Mouse (Mus musculus) kidney, adult 8-10 months (tissue): ENCODE measurements at regions not wholly inside any gene's neighbourhood (a gene's known extent, or its start where the extent isn't known, plus 50 kb on each side); places are given as distances from the start of the nearest gene placed in this dataset.
A peak's percentile ranks its signal among the peaks of the same experiment; 100 is the strongest.
"Not testable (repeated sequence)": the region's sequence is repeated elsewhere in the genome, so short reads cannot be mapped to it uniquely, and the experiment has no call there.

Experiments used
- DNase-seq, 2 experiments: peaks; one replicate each; pipeline ENCODE4 v3.0.0; 2022

DNA sequence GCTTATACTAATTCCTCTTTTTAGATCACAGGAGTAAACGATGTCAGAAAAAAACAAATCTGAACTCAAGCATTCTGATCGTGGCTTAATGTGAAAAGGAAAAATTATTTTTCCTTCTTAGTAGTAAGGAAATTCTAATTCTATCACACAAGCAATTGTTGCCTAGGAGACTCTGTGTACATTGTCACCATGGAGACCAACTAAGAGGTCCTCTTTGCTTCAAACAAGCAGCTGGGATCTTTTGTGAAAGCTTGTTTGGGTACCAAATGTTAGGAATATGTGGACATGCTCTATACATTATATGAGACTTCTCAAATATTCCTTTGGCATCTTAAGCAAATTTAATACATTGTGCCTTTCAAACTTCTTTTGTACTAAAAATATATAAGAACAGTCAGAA lies 345.9 kb upstream of the Atp10a start:
- DNase-seq: no peak

DNA sequence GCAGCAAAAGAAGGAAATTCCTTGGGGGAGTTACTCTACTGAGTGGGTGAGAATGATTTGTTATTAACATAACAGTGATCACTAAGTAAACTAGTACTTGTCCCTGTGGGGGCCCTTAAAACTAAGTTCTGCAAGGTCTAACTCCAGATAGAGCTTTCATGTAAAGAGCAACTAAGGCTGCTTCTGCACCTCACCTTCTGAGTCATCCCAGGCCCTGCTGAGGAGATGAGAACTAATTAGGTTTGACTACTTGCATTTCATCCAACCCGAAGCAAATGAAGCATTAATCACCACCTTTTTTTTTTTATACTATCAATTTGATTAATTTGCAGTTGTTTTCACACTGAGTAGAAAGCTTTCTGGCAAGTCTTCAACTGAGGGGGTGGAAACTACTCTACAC lies 333.6 kb upstream of the Atp10a start:
- DNase-seq: no peak

DNA sequence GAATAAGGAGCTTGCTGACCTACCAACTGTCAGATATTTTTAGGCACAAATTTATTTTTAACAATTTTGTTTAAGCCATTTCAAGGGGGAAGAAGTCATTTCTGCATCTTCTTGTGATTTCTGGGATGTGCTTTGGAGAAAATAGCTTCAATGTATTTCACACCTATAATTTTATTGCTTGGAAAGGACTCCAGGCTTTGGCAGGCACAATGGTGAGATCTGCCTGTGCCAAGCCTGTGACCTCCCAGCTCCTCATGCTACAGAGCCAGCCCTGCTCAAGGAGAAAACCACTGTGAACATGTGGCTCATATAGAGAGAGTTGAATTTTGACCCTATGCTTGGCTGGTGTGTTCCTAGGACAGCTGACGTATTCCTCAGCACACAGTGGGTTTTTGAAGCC lies 288.6 kb upstream of the Atp10a start:
- no peak for DNase-seq

DNA sequence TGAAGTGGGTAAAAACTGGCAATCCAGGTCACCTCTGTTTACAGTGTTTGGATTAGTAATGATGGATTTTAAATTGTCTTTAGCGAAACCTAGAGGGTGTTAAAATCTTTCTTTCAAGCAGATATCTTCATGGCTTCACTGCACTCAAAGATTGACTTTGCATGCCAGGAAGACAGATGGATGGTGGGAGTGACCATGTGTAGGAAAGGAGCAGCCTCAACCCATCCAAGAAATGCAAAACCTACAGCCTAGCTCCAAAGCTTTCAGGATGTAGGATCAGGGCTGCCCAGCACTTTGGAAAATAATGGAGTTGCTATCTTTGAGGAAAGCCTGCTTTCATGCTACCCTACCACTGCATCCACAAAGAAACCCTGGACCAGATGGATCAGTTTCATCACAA lies 272.6 kb upstream of the Atp10a start:
- no peak for DNase-seq

DNA sequence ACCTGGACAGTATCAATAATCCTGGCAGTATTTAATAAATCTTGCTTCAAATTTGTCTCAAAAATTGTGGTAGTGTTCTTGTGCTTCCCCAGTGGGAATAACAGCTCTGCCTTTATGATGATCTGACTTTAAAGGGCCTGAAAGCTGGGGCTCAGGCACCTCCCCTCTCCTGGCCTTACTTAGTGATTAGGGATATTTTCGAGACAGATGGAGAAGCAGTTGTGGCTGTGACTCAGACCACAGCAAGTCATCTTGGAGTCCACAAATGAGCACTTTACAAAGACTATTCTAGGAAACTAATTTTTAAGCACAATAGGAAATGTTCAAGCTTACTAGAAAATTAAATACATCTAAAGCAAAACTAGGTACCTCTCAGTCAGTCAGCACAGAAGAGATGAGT lies 267.6 kb upstream of the Atp10a start:
- no peak for DNase-seq

DNA sequence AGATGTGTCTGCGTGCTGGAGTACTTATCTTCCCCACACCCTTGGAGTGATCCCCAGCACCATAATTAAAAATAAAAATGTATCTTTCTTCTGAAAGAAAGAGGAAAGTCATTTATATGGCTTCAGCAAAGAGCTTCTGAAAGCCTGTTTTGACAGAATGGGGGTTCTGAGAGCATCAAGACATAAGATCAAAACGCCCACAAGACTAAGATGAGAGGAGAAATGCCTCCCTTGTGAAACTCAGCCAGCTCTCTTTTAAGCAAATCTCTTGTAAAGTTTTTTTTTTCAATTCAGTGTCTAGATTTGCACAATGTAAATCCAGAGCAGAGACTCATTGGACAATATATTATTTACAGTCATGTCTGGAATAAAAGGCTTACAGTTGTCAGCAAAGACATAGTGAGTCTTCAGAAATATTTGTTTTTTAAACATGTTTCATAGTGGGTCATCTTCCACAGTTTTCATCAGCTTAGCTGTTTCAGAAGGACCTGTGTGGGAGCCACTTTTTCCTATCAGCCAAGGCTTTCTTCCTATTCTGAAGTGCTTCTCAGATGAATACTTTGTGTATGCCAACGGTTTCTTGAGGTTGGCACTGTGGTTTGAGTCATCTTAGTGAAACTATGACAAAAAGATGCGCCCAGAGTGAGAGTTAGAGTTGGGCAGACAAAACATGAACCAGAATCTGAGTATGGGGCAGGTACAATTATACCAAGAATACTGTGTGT lies 263.4 kb upstream of the Atp10a start:
- DNase-seq: no peak

DNA sequence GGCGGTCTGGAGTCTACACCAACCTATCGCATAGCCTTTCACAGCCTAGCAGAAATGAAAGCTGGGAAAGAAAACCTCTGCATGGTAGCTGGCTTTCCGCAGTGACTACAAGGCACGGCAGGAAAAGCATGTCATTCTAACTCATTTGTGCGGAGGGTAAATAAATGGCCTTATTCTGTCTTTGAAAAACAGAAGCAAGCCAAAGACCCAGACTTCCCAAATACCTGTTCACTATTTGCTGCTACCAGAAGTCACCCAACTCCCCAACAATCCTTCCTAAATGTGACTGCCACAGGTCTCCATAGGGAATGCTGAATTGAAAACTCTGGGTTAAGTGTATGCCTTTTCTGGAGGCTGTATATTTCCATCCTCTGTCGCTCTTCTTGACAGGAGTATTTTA lies 258.0 kb upstream of the Atp10a start:
- DNase-seq: no peak

DNA sequence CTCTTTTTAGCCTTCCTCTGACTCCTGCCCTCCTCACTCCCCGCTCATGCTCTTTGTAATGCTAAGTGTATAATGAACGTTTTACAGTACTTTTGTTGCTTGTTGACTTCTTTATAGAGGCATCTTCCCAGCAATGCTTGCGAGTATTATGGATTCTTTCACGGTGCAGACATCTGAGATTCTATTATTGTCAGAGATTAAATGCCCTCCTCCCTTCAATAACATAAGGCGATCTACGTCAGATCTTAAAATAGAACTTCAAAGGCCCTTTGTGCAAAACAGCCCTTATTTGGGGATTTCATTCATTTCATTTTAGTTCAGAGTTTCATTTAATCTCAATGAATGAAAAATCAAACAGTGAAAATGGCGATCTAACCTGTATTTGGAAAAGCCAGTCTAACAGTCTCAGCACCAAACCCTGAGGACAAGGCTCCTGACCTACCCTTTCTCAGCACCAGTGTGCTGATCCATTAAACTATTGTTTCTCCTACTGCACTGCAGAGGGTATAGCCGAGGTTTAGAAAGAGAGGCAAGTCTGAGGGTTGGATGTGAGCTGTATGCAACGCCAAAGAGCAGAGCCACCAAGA lies 257.3 kb upstream of the Atp10a start:
- no peak for DNase-seq

DNA sequence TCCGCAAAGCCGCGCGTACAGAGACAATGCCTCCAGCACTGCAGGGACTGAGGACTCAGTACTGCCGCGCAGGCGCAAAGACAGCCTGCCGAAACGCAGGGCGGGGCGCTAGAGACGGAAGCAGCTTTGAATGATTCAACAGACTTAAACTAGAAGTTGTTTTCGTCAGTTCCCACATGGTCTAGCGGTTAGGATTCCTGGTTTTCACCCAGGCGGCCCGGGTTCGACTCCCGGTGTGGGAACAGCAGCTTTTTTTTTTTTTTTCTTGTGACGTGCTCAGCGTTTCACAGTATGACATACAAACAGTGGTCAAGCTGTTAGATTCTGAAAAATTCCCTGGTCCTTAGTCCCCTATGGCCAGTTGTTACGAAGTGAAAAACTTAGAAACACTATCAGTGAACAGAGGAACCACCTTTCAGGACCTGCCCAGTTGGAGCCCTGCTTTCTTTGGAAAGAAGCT lies 256.8 kb upstream of the Atp10a start:
- DNase-seq: peak; percentile 93 to 95

DNA sequence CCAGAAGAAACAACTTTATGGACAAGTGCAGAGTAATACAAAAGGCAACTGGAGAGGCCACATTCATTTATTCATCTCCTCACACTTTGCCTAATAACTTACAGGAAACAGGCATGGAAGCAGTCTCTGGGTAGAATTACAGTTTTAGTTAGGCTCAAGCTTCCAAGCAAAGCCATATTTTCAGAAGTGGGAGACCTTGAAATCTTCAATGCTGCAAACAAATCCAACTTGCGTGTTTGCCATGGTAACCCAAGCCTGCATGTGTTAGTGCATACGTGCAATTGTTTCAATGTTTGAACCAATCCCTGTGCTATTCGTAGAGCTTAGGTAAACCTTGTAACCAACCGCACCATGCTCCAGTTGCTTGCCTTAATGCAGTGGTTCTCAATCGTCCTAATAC lies 256.3 kb upstream of the Atp10a start:
- peak in 1 of 2 experiments; percentile 1 for DNase-seq

DNA sequence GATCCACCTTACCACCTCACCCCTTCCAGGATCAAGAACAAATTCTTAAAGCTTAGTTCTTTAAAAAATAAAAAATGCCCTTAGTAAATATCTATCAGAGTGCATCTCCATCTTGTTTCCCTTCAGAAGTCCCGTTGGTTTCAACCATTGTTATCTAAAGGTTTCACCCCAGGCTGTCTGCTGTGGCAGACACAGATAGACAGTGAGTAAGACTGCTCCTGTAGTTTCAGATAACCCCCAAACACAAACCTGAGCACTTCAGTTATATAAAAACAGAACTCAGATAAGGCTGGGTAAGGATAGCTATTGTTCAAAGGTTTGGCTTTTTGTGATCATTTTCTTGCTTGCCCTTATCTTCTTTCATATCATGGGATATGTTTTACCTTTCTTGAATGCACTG lies 255.4 kb upstream of the Atp10a start:
- DNase-seq: no peak

DNA sequence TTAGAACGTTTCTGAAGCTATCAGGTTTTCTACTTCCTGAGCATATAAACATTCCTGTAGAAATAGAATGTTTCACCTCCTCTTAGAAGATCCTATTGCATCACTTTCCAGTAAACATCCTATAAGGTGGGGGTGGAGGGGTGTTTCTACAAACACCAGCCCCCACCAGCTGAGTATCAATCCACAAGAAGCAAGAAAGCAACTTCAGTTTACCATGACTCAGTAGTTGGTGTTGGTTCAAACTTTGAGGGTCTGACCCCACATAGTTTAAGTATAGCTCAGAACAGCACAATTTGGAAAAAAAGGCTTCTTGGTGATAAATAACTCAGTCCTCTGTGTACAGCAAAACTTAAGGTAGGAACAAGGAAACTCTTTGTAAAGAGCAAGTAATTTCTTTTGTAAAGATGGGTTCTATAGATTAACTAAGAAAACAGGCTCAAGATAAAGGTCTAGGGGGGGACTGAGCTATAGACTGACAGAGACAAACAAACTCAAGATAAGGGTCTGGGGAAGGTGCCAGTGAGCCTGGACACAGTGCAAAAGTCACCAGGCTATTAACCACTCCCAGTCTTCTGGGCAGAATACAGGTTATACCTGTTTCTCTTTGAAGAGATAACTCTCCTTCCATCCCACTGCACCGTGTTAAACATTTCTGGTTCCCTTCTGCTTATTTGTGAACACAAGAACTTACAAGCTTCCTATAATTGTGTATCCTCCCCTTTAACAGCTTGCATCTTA lies 218.9 kb upstream of the Atp10a start:
- DNase-seq: no peak

DNA sequence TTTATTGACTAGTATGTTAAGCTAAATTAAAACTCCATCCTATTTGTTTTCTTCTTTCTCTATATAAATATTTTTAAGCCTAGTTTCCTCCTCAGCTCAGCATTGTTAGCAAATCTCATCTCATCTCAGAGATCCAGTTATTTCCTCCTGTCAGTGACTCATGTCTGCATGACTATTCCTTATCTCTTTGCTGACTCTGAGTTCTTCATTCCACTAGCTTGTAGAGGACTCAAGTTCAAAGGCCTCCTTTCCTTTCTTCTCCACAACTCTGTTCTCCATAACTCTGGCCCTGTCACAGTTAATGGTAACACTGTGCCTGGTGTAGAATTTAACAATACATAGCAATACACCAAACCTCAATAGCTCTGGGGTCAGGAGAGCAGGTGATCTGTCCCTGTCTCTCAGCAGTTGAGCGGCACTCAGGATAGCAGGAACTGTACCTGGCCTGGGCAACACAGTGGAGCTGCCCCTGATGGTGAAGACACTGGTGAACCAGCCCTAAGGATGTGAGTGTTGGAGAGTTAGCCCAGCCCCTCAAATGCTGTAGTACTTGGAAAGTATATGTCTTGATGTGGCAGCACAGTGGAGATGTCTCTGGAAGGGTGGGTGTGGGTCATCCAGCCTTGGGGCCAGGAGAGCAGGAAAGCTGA lies 213.3 kb upstream of the Atp10a start:
- no peak for DNase-seq

DNA sequence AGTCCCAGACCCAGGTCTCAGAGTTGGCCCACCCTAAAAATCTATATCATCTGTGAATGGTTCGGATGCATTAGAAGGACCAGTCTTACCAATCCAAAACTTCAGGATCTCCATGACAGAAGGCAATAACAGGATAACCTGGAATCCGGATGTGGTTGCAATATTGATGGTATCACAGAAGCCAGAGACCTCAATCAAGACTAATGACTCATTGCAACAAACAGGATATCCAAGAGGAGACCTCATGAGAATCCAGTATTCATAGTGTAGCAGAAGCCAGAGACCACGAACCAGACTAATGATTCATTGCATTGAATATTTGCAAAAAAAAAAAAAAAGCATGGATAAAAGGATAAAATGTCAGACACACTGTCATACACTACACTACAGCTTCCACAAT lies 212.7 kb upstream of the Atp10a start:
- no peak for DNase-seq

DNA sequence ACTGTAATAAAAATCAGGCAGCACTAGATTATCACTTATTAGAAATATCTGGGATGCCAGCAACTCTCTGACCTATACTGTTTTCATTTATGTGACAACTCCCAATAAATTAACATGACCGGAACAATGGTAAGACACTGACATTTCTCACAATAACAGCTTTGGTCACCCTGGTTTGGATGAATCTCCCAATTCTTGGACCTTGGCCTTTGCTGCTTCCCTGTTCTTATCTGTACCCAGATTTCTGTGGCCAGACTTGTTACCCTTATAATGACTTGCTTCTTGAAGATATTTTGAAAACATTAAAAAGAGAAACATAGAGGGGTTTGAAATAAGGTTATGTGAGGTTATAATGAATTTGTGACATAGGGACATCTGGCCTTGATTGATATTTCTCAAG lies 210.2 kb upstream of the Atp10a start:
- no peak for DNase-seq

DNA sequence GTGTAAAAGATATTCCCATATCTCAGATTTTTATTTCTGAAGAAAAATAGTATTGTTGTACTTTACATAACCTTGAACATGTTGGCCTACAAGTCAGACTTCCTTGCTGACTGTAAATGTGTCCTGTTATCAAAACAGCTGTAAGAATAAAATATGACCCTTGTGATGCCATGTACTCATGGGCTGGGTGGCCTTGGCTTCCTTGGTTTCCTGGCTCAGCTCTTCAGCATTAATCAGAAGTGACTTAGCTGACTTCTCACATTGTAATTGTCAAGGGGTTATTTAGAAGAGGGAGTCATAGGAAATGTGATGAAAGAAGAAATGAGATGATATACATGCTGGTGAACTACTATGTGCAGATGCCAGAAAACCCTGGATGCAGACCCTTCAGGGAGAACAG lies 209.7 kb upstream of the Atp10a start:
- DNase-seq: no peak

DNA sequence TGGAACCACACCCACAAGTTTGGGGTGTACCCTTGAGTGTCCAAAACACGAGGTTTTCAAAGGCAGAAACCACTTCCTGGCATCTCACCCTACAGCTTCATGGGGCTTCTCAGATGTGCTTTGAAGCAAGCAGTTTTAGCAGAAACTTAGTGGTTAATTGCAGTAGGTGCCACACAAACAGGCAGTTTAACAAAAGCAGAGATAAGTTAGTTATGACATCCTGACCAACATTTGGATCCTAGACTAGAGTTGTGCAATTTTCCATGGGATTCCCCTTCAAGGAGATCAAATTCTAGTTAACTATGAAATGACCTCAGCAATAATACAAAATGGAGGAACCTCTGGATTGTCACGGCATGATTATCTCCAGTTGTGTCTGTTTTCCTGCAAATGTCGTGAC lies 207.2 kb upstream of the Atp10a start:
- no peak for DNase-seq

DNA sequence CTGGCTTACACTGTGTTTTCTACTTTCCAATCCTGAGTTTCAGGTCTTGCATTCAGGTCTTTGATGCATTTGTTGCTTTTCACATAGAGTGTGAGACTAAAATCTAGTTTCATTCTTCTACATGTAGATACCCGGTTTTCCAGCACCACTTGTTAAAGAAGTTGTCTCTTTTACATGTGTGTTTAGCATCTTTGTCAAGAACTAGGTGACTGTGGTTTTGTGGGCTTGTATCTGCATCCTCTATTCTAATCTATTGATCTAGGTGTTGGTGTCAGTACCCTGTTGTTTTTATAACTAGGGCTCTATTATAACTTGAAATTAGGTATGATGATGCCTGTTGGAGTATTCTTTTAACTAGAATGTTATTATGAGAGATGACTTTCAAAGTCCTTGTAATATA lies 204.0 kb upstream of the Atp10a start:
- DNase-seq: no peak

DNA sequence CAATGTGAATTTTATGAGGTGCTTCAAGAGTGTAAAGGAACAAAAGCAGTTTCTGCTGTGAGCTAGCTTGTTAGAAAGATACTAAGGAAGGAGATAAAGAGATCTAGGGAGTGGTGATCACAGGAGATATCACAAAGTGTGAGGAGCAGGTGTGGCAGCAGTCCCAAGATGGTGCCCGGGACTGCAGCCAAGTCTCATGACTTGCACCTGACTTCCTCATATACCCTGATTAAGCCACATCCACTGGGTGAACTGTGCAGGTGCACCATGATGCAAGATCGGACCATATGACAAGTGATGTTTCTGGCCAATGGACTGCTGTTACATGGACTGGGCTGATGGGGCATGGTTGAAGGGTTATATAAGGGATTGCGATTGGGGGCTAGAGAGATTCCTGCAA lies 197.8 kb upstream of the Atp10a start:
- DNase-seq: not testable (repeated sequence)

DNA sequence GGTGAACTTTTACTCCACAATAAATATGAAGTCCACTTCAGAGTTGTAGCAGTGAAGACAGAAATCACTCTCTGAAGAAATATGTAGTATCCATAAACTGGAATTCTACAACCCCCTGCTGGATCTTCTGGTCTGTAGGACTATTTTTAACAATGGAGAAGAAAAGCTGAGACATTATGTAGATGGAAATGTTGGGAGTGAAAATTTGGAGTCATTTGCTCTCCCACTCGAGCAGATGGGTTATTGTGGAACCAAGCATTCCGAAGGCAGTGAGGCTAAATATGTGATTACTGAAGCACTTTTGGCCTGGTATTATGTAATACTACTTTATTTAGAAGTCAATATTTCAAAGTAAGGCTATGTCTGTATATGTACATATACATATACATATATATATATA lies 195.0 kb upstream of the Atp10a start:
- DNase-seq: no peak

DNA sequence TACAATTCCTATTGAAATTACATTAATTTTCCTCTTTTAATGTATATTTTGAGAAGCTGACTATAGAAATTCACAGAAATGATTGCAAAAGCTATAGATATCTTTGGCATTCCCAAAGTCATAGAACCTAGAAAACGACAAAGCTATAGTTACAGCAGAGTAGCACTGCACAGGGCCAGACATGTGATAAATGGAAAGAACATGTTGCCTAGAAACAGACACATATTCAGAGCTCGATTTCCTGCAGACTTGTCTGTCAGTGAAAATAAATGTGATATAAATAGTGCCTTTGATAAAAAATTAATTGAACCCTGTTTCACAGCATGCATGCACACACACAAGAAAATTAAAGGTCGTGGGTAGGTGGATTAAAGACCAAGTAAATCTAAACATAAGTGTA lies 182.8 kb upstream of the Atp10a start:
- DNase-seq: no peak

DNA sequence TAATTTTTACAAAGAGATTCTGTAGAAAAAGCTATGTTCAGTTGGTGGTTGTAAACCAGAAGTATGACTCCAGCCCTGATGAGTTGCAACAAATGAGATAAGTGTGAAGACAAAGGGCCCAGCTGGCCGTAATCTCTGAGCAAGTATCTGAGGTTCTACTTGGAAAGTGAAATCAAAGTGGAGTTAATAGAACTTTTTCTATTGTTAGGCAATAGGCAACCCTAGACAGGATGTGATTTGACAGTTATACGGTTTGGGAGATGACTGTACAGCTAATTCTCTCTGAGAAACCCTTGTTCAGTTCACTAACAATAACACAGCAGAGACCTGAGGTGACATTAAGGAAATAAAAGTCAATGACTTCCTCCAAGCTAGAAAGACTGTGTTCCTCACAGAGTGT lies 180.8 kb upstream of the Atp10a start:
- no peak for DNase-seq

DNA sequence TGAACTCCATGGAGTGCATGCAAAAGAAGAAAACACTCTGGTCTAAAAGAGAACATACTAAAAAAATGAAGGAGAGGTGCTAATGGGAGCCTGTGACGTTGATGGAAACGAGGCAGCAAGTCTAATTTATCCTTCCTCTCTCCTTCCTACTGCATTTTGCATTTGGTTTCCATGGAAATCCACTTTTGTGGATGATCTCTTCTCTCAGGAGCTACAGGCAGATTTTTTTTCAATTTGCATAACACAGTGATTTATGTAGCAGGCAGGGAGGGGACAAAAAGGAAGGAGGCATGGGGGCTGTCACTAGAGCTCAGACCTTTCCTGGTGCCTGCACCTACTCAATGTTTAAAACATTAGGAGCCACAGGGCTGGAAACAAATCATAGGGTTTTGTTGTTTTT lies 167.7 kb upstream of the Atp10a start:
- no peak for DNase-seq
